Mouse (Mus musculus): ENCODE measurements around the gene Fbrsl1. TPM values are rescaled to one million over a fixed set of nuclear protein-coding genes. Genes with fewer than 3 reads are reported as not detected.
"Not testable (repeated sequence)": the region's sequence is repeated elsewhere in the genome, so short reads cannot be mapped to it uniquely, and the experiment has no call there.

The Fbrsl1 gene
- total RNA-seq, 2 experiments from 2014 or later: 4.9 to 6.3 TPM

DNA sequence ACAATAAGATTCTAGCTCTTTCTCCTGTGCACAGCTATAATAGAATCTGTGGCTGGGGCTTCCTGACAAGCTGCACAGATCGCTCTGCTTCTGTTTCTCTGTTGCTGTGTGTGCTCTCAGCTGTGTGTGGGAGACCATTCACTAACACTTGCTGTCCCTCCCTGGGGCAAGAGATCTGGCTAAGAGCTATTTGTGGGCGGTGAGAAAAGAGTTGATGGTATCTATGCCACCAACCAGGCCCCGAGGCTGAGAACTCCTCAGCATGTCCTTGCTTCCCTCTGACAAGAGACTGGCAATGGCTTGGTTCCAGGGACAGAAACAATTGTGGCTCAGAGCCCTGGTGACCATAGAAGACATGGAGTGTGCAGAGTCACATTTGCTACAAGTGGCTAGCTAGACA, 10.6 kb upstream of the Fbrsl1 start:
- ATAC-seq (replicated peaks; ENCODE audit: low FRiP score, poor library complexity, severe bottlenecking): no peak

DNA sequence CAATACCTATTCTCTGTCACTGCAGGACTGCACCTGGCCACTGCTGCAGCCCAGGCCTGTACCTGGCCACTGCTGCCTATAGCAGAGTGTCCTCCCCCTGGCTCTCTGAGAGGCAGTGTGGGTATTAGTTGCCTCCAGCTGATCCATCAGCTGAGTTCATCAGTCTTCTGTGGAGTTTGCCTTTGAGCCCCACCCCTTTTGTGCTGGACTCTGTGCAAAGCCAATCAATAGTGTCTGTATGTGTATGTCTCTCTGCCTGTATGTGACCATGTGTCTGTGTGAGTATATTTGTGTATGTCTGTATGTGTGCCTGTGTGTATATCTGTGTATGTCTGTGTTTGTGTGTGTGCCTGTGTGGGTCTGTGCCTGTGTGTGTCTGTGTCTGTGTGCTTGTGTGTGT, 7.0 kb upstream of the Fbrsl1 start:
- no peak for ATAC-seq (replicated peaks; ENCODE audit: low FRiP score, poor library complexity, severe bottlenecking)

DNA sequence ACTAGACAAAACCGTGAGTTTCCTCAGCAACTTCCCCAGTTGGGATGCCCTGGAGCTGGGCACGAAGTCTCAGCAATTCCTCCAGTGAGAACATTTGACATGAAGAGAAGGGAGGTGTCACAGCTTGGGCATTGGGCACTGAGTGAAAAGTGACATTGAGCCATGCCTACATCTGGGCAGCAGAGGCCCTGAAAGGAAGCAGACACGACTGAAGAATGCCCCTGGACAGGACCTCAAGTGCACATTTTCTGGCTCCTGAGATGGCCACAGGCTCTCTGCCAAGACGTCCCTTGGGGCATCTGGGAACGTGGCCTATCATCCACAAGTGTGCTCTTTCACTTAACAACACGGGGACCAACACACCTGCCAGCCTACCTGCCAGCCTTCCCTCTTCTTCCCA, 991 bp upstream of the Fbrsl1 start:
- ATAC-seq (replicated peaks; ENCODE audit: low FRiP score, poor library complexity, severe bottlenecking): no peak

DNA sequence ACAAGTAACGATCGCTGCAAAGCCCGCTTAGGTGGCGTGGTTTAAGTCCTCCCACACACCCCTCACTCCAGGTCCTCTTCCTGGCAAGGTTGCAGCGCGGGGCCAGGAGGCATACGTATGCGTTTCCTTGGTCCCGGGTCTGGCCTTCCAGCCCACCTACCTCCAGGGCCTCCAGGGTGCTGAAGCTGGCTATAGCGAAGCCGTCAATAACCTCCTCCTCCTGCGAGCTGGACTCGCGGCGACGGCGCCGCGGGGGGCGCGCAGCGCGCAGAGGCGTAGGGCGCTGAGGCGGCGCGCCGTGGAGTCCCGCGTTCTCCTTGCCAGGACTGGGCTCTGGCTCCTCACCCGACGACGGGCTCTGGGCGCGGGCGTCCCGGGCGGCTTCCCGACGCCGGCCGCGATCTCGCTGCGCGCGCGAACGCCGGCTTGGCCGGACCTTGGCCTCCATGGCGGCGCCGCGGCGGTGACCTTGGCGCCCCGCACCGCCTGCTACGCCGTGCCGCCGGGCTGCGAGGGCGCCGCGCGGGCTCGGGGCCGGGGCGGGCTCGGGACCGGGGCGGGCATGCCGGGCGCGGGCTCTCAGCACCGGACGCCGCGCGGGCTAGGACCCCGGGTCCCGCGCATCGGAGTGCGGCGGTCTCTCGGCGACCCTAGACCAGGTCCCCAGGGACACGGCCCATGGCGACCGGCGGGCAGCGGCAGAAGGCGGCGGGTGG, 425 bp downstream of the Fbrsl1 start:
- ATAC-seq (replicated peaks; ENCODE audit: low FRiP score, poor library complexity, severe bottlenecking): 0 out of 2 replicates have a peak, but pooled peaks have one; percentile 18

DNA sequence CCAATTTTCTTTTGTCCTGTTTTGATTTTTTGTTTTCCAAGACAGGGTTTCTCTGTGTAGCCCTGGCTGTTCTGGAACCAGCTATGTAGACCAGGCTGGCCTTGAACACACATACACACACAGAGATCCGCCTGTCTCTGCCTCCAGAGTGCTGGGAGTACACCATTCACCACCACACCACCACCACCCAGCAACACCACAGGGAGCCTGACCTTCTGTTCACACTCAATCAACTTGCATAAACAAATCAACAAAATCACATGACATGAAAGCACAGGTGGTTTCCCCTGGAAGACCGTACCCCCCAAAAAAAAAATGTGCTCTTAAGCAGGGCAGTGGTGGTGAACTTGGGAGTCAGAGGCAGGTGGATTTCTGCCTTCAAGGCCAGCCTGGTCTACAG, 3.8 kb downstream of the Fbrsl1 start:
- no peak for ATAC-seq (replicated peaks; ENCODE audit: low FRiP score, poor library complexity, severe bottlenecking)

DNA sequence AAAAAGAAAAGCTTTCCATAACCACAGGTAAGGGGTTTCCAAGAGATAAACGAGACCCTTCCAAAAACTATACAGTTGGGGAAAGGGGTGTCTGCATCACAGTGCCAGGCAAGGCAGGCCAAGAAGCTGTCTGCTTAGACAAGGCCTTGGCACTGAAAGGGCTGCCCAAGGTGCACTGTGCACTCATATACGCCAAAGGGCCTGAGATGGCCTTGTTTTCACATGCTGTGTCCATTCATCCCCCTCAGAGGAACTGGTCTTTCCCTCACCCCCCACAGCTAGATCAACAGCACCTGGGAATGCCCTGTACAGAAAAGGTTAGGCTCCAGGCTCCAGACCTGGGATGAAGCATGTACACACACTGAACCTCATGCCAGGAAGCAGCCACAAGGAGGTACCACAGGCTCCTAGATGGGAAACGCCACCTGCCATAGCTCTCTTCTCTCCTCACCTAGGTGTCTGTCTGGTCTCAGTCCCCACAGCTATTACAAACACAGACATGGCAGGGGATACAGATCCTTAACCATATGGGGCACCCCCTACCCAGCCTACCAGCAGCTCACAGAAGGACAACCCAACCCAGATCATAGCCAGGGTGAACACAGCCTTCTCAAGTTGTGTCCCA, 5.2 kb downstream of the Fbrsl1 start:
- ATAC-seq (replicated peaks; ENCODE audit: low FRiP score, poor library complexity, severe bottlenecking): no peak

DNA sequence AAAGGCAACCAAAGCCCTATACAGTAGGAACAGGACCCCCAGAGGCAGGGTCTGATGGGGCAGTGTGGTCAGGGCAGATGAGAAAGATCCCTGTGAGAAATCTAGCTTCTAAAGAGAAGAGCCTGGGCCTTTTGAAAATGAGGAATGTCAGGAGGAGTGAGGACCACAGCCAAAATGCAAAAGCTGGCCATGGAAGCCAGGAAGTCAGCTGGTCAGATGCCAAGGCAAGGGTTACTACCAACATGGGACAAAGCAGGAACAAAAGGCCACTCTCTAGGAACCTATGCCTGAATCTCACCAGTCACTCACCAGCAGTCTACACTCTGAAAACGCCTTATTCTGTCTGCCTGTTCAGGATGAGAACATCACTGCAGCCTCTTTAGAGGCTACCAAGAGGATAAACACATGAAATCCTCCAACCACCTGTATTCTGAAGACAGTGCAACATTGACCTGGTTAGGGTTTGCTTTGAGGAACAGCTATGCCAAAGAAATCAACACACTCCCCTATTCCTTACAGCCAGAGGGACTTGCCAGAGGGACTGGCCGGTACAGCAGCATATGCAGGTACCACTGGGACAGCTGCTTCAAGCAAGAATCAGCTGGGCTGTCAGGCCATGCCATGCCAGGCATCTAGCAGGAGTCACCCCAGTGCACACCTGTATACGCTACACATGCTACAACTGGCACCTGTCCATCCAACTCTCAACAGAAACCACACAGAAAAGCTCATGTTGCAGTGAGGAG, 8.6 kb downstream of the Fbrsl1 start:
- no peak for ATAC-seq (replicated peaks; ENCODE audit: low FRiP score, poor library complexity, severe bottlenecking)

DNA sequence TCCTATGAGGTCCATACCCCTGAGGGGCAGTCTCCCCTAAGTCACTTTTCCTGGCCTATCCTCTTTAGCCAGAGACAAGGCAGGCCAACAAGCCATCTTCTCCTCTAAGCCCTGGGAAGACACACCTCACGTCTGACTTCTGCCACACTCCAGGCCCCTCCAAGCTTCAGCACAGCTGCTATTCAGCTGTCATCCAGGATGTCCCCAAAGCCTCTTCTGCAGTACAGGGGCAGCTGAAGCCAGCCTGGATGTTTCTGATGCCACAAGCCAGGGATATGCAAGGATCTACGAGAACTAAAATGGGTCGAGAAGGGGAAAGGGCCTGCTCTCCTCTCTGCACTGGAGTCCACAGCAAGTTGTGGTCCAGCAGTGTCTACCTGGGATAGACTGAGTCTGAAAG, 9.7 kb downstream of the Fbrsl1 start:
- no peak for ATAC-seq (replicated peaks; ENCODE audit: low FRiP score, poor library complexity, severe bottlenecking)

DNA sequence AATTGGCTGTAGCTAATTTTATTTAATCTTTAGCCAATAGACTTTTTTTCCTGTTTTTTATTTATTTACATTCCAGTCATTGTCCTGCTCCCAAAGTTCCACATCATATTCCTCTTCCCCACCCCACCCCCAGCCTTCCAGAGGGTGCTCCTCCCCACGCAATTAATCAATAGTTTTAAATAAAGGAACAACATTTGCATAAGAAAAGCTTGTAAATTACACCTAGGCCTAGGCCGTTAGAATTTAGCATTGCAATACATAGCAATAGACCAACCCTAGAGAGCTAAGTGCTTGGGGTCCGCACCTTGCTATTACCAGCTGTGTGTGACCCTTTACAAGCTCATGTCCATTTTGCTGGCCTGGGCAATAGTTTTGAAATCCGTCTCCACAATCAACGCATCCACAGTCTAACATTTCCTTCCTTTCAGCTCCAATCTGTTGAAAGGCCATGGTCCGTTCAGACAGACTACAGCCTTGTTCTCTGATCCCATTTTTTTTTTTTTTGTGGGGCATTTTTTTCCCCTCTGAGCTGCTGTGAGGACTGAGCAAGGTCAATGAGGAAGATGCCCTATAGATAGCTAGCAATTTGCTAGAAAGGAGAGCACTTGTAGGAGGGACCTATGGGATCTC, 10.6 kb downstream of the Fbrsl1 start:
- no peak for ATAC-seq (replicated peaks; ENCODE audit: low FRiP score, poor library complexity, severe bottlenecking)

DNA sequence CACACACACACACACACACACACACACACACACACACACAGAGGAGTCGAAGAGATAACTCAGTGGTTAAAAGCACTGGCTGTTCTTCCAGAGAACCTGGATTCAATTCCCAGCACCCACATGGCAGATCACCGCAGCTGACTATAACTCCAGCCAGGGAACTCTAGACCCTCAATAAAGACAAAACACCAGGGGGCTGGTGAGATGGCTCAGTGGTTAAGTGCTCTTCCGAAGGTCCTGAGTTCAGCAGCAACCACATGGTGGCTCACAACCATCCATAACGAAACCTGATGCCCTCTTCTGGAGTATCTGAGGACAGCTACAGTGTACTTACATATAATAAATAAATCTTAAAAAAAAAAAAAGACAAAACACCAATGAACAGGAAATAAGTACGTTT, 12.1 kb downstream of the Fbrsl1 start:
- not testable (repeated sequence) for ATAC-seq (replicated peaks; ENCODE audit: low FRiP score, poor library complexity, severe bottlenecking)

DNA sequence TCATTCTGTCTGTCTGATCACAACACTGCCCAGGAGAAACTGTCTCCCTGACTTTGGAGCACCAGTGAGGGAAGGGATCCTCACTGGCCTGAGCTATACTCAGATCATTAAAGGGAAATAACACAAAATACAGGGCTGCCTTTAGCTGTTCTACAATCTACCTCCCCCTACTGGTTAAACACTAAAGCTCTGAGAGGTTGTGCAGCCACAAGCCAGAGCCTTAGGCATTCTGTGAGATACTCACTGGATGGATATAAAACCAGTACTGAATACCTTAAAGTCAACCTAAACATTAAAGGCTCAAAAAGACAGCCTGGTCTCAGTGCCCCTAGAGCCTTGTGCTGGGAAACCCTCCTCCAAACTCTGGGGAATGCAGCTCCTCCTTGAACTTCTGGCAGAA, 13.5 kb downstream of the Fbrsl1 start:
- ATAC-seq (replicated peaks; ENCODE audit: low FRiP score, poor library complexity, severe bottlenecking): no peak

DNA sequence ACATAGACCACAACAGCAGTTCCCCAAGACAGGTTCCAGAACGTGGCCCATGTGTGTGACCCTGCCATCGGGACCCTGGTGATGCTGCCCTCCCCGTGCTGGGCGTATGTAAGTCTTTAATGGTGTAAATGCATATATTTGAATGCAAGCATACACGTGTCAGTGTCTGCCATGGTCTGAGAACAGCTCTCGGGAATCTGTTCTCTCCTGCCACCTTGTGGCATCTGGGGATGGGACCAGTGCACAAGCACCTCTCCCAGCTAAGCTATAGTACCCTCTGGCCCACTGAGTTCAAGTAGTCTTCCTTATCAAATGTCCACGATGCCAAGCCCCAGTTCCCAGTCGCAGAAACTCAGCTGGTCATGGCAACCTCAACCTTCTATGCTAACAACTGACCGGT, 19.3 kb downstream of the Fbrsl1 start:
- no peak for ATAC-seq (replicated peaks; ENCODE audit: low FRiP score, poor library complexity, severe bottlenecking)

DNA sequence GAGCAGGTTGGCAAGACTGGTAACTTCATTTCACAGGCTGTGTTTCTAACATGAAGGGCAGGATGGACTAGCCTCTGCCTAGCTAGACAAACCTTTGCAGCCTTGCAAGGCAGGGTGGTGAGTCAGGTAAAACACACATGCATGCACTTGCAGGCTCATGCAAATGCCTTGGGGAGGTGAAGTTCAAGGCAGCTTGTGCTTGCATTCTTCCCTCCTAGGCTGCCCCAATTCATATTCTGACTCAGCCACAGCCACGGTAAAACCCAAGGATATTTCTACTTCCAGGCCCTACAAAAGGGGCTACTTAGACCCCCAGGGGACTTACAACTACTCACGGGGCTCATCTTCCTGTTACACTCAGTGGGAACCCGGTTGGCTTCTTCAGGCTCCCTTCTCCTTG, 20.0 kb downstream of the Fbrsl1 start:
- ATAC-seq (replicated peaks; ENCODE audit: low FRiP score, poor library complexity, severe bottlenecking): no peak

DNA sequence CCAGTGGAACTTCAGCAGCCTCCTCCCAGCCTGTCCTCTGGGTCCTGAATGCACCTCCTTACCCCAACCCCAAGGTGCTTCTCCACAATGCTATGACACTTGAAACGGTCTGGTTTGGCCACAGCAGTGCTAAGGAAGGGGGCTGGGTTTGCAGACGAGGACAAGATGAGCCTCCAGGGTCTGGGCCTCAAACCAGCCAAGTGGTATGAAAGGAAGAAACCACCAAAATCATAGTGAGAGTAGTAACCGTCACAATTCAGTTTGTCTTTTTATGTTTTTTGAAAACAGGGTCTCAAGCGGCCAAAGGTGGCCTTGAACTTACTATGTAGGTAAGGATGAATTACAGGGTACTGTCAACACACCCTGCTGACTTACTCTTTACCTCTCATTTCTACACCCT, 23.1 kb downstream of the Fbrsl1 start:
- no peak for ATAC-seq (replicated peaks; ENCODE audit: low FRiP score, poor library complexity, severe bottlenecking)

DNA sequence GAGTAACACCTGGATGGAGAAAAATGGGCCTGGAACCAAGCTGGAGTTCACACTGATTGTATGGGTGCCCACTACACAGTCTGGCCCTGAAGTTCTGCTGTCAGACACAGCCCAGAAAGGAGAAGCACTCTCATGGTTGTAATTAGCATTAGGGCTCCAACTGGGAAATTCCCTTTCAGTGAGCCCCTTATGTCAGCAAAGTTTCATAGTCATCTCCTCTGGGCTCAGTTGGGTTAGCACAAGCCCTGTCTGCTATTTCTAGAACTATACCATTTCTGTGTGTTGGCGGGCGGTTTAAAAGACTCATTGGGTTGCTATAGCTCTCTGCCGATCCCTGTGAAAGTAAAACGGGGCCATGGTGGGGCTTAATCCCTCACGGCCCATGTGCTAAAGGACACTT, 24.1 kb downstream of the Fbrsl1 start:
- ATAC-seq (replicated peaks; ENCODE audit: low FRiP score, poor library complexity, severe bottlenecking): no peak

DNA sequence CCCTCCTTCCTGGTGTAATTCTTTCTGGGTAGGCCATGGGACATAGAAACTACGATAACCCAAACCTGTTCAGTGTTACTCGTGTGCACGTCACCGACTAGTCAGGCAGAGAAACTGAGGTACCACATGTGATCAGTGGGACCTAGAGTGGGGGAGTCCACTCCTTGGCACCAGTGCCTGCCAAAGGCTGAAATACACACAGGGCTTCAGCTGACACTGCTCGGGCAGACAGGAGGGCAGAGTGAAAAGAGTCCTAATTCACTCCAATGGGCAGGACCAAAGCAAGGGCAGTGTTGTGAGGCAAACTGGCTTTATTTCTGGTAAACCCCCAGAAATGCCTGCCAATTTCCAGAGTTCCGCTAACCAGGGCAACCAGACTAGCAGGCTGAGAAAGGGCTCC, 26.9 kb downstream of the Fbrsl1 start:
- ATAC-seq (replicated peaks; ENCODE audit: low FRiP score, poor library complexity, severe bottlenecking): no peak

DNA sequence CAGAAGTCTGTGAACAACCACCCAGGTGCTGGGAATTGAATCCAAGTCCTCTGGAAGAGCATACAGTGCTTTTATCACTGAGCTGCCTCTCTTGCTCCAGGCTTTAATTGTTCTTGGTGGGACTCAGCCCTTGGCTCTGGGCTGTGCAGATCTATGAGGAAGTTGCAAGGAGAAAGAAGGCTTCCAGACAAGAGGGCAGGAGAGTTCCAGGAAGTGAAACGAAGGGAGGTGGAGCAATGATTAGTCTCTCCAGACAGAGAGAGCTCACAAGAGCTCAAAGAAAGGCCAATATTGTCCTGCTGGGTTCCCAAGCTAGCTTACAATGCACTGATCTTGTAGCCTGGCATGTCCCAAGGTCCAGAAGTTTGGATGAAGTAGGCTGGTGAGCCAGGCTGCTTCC, 27.4 kb downstream of the Fbrsl1 start:
- no peak for ATAC-seq (replicated peaks; ENCODE audit: low FRiP score, poor library complexity, severe bottlenecking)

DNA sequence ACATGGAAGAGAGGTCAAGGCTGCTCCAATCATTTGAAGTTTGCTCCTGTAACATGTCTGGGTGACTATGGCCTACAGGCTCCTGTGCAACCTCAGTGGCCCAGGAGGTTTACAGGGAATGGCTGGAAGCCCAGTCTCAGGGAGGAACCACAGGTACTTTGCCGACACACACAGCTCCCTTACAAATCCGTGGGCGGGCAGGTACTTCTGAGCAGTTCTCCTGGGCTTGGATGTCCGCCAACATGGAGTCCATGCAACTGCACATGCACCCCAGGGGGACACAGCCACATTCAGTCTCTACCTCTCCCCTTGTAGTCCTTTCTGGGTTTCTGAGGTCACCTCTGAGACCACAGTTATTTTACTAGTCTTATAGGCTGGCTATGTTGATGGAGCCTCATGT, 28.1 kb downstream of the Fbrsl1 start:
- ATAC-seq (replicated peaks; ENCODE audit: low FRiP score, poor library complexity, severe bottlenecking): no peak

DNA sequence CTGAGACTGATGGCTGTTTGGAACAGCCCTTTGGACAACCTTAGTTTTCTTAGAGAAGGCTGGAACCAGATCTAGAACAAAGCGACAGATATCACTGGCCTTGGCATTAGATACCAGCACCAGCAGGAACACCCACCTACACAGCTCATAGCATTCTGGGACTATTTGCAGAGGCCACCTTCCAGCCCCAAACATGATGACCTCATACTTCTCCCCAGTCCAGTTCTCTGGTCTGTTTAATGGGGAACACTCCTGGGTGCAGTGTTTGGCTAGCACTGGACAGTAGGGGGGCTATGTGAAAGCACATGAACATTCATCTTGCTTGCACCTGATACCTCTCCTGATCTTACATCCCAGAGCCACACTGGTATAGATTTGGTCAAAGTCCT, 29.8 kb downstream of the Fbrsl1 start:
- ATAC-seq (replicated peaks; ENCODE audit: low FRiP score, poor library complexity, severe bottlenecking): no peak

DNA sequence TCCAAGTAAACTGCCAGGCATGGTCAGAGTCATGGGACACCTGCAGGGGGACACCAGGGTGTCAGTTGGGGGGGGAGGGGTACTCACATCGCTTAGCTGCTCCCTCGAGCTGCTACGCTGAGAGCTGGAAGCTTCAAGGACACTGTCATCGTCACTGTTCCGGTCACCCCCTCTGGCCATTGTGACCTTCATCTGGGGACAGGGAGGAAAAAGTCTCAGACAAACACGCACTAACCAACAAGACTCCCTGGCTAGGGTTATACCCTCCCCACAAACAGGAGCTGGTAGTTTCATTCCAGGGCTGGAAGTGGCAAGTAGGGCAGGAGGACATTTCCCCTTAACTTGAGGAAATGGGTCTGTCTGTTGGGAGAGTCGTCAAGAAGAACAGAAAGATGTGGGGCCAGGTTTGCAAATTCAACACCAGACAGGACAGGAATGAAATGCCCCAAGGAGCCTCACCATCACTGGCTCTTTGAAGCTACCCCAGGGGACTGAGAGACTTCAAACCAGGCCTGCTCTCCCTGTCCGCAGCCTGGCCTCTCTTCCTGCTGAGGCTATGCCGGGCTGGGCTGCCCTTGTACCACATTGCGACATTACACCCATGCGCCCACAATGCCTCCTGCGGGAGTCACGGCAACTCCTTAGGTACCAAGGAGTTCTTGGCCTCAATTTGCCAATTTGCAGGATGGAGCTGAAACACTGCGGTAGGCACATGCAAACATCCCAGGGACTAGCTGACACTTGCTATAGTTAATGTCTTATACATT, 30.4 kb downstream of the Fbrsl1 start:
- no peak for ATAC-seq (replicated peaks; ENCODE audit: low FRiP score, poor library complexity, severe bottlenecking)
